Mouse (Mus musculus) midbrain, embryonic 13.5 days (tissue): ENCODE results near the gene Galnt7. TPM values are rescaled to one million over a fixed set of nuclear protein-coding genes. Genes with fewer than 3 reads are reported as not detected.
"Not testable (repeated sequence)": the region's sequence is repeated elsewhere in the genome, so short reads cannot be mapped to it uniquely, and the experiment has no call there.

Source experiments
- ATAC-seq: fragments of 200-750 bp; cut with Nextera tagmentation; 2 replicates; pipeline ENCODE4 v1.8.0; 2017; ENCODE audit warnings: mild to moderate bottlenecking, moderate TSS enrichment, moderate library complexity
- H3K27ac ChIP-seq: fragments of 300-500 bp; sonication (generic); 2 replicates; pipeline ENCODE4 v1.5.1; 2015; ENCODE audit warnings: inconsistent platforms, mild to moderate bottlenecking, moderate library complexity
- H3K27me3 ChIP-seq: fragments of 300-500 bp; sonication (generic); 2 replicates; pipeline ENCODE4 v1.6.1; 2015; ENCODE audit warnings: mild to moderate bottlenecking, inconsistent platforms
- H3K36me3 ChIP-seq: fragments of 300-500 bp; sonication (generic); 2 replicates; pipeline ENCODE4 v1.6.1; 2015; ENCODE audit warnings: mild to moderate bottlenecking, inconsistent platforms
- H3K4me1 ChIP-seq: fragments of 300-500 bp; sonication (generic); replicated peaks from 2 replicates; pipeline ENCODE4 v1.6.1; 2015; ENCODE audit warnings: inconsistent platforms
- H3K4me2 ChIP-seq: fragments of 300-500 bp; sonication (generic); replicated peaks from 2 replicates; pipeline ENCODE4 v1.6.1; 2015; ENCODE audit warnings: moderate library complexity, mild to moderate bottlenecking, inconsistent platforms
- H3K4me3 ChIP-seq: fragments of 300-500 bp; sonication (generic); replicated peaks from 2 replicates; pipeline ENCODE4 v1.5.1; 2015; ENCODE audit warnings: mild to moderate bottlenecking, inconsistent platforms
- H3K9ac ChIP-seq: fragments of 300-500 bp; sonication (generic); replicated peaks from 2 replicates; pipeline ENCODE4 v1.6.1; 2015; ENCODE audit warnings: mild to moderate bottlenecking, inconsistent platforms
- H3K9me3 ChIP-seq: fragments of 300-500 bp; sonication (generic); 2 replicates; pipeline ENCODE4 v1.6.1; 2016; ENCODE audit warnings: mild to moderate bottlenecking, inconsistent platforms
- WGBS: fragments of 180-500 bp; shearing (Covaris S2); methylation state at CpG from one replicate; pipeline ENCODE4 v1.1.7; 2015; 5-methylcytosine and 5-hydroxymethylcytosine counted together
- polyA plus RNA-seq: library from polyadenylated mRNA; unstranded; fragments of >200 nt; fragmentation: Nextera tagmentation; extraction: Ambion mirVana; gene quantifications from 2 replicates; pipeline ENCODE4 v1.2.1, GENCODE M21; 2015

Gene Galnt7
- polyA plus RNA-seq, 1 experiment from 2014 or later = 10.8 TPM

DNA sequence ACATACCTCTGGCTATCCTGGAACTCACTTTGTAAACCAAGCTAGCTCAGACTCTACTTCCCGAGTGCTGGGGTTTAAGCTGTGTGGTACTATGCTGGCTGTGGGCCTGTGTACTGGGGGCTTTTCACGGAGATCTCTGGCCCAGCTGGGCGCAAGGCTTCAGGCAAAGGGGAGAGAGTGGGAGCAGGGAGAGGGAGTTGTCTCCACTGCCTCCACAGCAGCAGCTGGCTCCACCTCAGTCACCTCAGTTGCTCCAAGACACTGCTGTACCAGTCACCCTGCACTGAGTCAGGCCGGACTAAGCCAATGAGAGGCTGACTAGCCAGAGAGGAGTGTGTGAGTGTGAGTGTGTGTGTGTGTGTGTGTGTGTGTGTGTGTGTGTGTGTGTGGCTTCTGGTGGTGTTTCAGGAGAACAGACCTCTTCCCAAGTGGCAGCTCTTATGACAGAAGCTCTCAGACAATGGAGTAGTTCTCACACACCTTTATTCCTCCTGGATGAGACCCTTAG is 145.2 kb downstream of the Galnt7 start:
- Histone ChIP-seq H3K27me3 (no peaks in the 10 kb centered on the region), H3K4me3 (no peak overlapping the region), H3K27ac (no peak overlapping the region)

GRCm38 (mm10) chr8:57505500-57505899 is 147.3 kb downstream of the Galnt7 start:
- H3K9me3 ChIP-seq, H3K27me3 ChIP-seq, H3K36me3 ChIP-seq, H3K9ac ChIP-seq, H3K4me1 ChIP-seq, H3K4me2 ChIP-seq, H3K27ac ChIP-seq, ATAC-seq, H3K4me3 ChIP-seq: not testable (repeated sequence)
- 96% methylated on average over 1 of the region's 1 CpGs for WGBS

More for the DNA sequence above, 145.2 kb downstream of the Galnt7 start:
- Histone ChIP-seq H3K9me3 (no peaks in the 10 kb centered on the region), H3K4me1 (peaks cover 6% of the 10 kb centered on the region), H3K4me2 (no peak overlapping the region), H3K9ac (no peak overlapping the region), H3K36me3 (no peaks in the 10 kb centered on the region)
- 94% methylated on average over 4 of the region's 4 CpGs for WGBS
- no peak for ATAC-seq

DNA sequence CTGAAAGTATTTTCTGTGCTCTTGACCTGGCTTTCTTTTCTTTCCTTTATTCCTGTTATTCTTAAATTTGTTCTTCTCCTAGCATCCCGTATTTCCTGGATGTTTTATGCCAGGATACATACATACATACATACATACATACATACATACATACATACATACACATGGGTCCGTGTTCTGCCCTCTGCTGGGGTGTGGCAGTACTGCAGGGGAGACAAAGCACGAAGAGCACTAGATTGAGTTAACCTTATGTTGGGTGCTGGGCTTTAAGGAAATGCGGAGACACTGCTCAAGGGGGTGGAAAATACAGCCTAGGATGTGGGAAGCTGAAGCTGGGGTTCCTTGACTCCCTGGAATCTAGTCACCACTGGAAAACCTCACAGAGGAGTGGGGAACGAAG is 149.2 kb downstream of the Galnt7 start:
- no peak overlapping the region for H3K4me2 ChIP-seq
- H3K27me3 ChIP-seq = no peaks in the 10 kb centered on the region
- no peaks in the 10 kb centered on the region for H3K36me3 ChIP-seq
- no peak overlapping the region for H3K9ac ChIP-seq
- no peak for ATAC-seq
- no peak overlapping the region for H3K27ac ChIP-seq
- peaks cover 4% of the 10 kb centered on the region; the same call in 1 of the 2 replicates for H3K4me1 ChIP-seq
- H3K4me3 ChIP-seq = no peak overlapping the region
- H3K9me3 ChIP-seq = no peaks in the 10 kb centered on the region
- 59% methylated on average over 5 of the region's 5 CpGs for WGBS

- ATAC-seq = peak; percentile 79
- H3K9me3 ChIP-seq = no peaks in the 10 kb centered on the region
- H3K4me1 ChIP-seq = peaks cover 4% of the 10 kb centered on the region; the same call in 1 of the 2 replicates
- H3K4me3 ChIP-seq = no peak overlapping the region
- H3K27me3 ChIP-seq = no peaks in the 10 kb centered on the region
- no peaks in the 10 kb centered on the region for H3K36me3 ChIP-seq
- 53% methylated on average over 17 of the region's 17 CpGs for WGBS
- H3K27ac ChIP-seq = peak overlapping the region; percentile 56; the same call in 1 of the 2 replicates
- no peak overlapping the region for H3K9ac ChIP-seq
- H3K4me2 ChIP-seq = peak overlapping the region; percentile 23; the same call in 1 of the 2 replicates
Measured at GRCm38 (mm10) chr8:57498847-57499511, 153.9 kb downstream of the Galnt7 start.

- Histone ChIP-seq H3K9ac (no peak overlapping the region), H3K4me3 (no peak overlapping the region), H3K36me3 (no peaks in the 10 kb centered on the region), H3K4me1 (peaks cover 4% of the 10 kb centered on the region; the same call in 1 of the 2 replicates), H3K9me3 (no peaks in the 10 kb centered on the region), H3K27ac (0 out of 2 replicates have a peak overlapping the region, but pooled peaks have one; percentile 56), H3K27me3 (no peaks in the 10 kb centered on the region), H3K4me2 (peak overlapping the region; percentile 23; the same call in 1 of the 2 replicates)
- WGBS = 52% methylated on average over 8 of the region's 8 CpGs
- ATAC-seq = peak; percentile 58
Measured at GRCm38 (mm10) chr8:57498494-57498846, 154.4 kb downstream of the Galnt7 start.

GRCm38 (mm10) chr8:57491873-57492272 is 161.0 kb downstream of the Galnt7 start:
- no peaks in the 10 kb centered on the region for H3K36me3 ChIP-seq
- H3K9ac ChIP-seq = no peak overlapping the region
- no peaks in the 10 kb centered on the region for H3K27me3 ChIP-seq
- no peak overlapping the region for H3K4me3 ChIP-seq
- H3K9me3 ChIP-seq = no peaks in the 10 kb centered on the region
- H3K4me2 ChIP-seq = no peak overlapping the region
- WGBS = 93% methylated on average over 4 of the region's 4 CpGs
- no peak overlapping the region for H3K27ac ChIP-seq
- ATAC-seq = no peak
- H3K4me1 ChIP-seq = peaks cover 5% of the 10 kb centered on the region; the same call in 1 of the 2 replicates

DNA sequence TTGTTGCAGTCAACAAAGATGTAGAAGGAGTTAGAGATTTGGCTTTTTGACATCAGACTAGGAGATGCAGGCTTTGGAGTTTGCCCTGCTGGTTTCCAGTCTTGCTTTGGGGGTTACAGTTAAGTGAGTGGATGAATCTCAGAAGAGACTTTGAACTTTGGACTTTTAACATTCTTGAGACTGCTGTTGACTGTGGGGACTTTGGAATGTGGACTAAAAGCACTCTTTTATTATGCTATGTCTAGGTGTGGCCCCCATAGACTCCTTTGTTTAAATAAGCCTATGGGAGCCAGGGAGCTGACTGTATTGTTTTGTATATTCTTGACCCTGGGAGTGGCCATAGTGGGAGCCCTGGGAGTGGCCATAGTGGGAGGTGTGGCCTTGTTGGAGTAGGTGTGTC is 162.9 kb downstream of the Galnt7 start:
- Histone ChIP-seq H3K9ac (no peak overlapping the region), H3K4me3 (no peak overlapping the region), H3K27ac (no peak overlapping the region), H3K4me1 (peaks cover 14% of the 10 kb centered on the region), H3K4me2 (no peak overlapping the region), H3K9me3 (no peaks in the 10 kb centered on the region), H3K27me3 (no peaks in the 10 kb centered on the region), H3K36me3 (no peaks in the 10 kb centered on the region)
- no peak for ATAC-seq

- no peak overlapping the region for H3K9ac ChIP-seq
- WGBS = 96% methylated on average over 1 of the region's 1 CpGs
Measured at GRCm38 (mm10) chr8:57489366-57489765, 163.5 kb downstream of the Galnt7 start.

GRCm38 (mm10) chr8:57488312-57488765 is 164.5 kb downstream of the Galnt7 start:
- Histone ChIP-seq H3K9ac (peak overlapping the region; percentile 65), H3K36me3 (peaks cover 3% of the 10 kb centered on the region), H3K9me3 (no peaks in the 10 kb centered on the region), H3K27me3 (no peaks in the 10 kb centered on the region), H3K4me2 (peak overlapping the region; percentile 79), H3K4me3 (peak overlapping the region; percentile 86), H3K27ac (peak overlapping the region; percentile 85), H3K4me1 (peaks cover 14% of the 10 kb centered on the region)
- peak; percentile 45 for ATAC-seq
- WGBS = 0% methylated on average over 25 of the region's 25 CpGs

More at GRCm38 (mm10) chr8:57489366-57489765, 163.5 kb downstream of the Galnt7 start:
- Histone ChIP-seq H3K36me3 (no peaks in the 10 kb centered on the region), H3K9me3 (no peaks in the 10 kb centered on the region), H3K27ac (no peak overlapping the region), H3K4me3 (no peak overlapping the region), H3K27me3 (no peaks in the 10 kb centered on the region), H3K4me1 (peaks cover 14% of the 10 kb centered on the region), H3K4me2 (peak overlapping the region; percentile 79; the same call in 1 of the 2 replicates)
- no peak for ATAC-seq

- Histone ChIP-seq H3K27me3 (no peaks in the 10 kb centered on the region), H3K4me1 (peaks cover 14% of the 10 kb centered on the region), H3K36me3 (peaks cover 7% of the 10 kb centered on the region), H3K4me3 (peak within 1 kb of the TSS; percentile 86), H3K27ac (peak within 1 kb of the TSS; percentile 98), H3K9me3 (no peaks in the 10 kb centered on the region), H3K9ac (peak within 1 kb of the TSS; percentile 92), H3K4me2 (peak within 1 kb of the TSS; percentile 79)
- WGBS = under 1% methylated on average over 53 of the region's 66 CpGs
- ATAC-seq = peak; percentile 96
Measured at GRCm38 (mm10) chr8:57487441-57488155, 165.2 kb downstream of the Galnt7 start, which contains the start of gene Sap30. Gene Sap30, minus strand, starts transcription at chr8:57487860.

- H3K27ac ChIP-seq = peak overlapping the region; percentile 98
- peaks cover 14% of the 10 kb centered on the region for H3K4me1 ChIP-seq
- ATAC-seq = peak; percentile 77
- no peaks in the 10 kb centered on the region for H3K27me3 ChIP-seq
- H3K9me3 ChIP-seq = no peaks in the 10 kb centered on the region
- H3K36me3 ChIP-seq = peaks cover 13% of the 10 kb centered on the region
- WGBS = under 1% methylated on average over 54 of the region's 54 CpGs
- H3K9ac ChIP-seq = peak overlapping the region; percentile 92
- peak overlapping the region; percentile 79 for H3K4me2 ChIP-seq
- H3K4me3 ChIP-seq = peak overlapping the region; percentile 86
Measured at GRCm38 (mm10) chr8:57486491-57487440, 166.1 kb downstream of the Galnt7 start.
